Mouse (Mus musculus) telencephalon, adult 2 months (tissue): Measurements from ENCODE around the gene 2510039O18Rik.
A peak's percentile ranks its signal among the peaks of the same experiment; 100 is the strongest.

Experiments
- DNase-seq: peaks from one replicate; pipeline ENCODE4 v3.0.0-alpha.2; 2011; ENCODE audit warnings: low read depth, low spot score

The 2510039O18Rik gene

GRCm38 (mm10) chr4:147940576-147941044, at the start of gene 2510039O18Rik:
2510039O18Rik (plus strand) TSS chr4:147940895.
- DNase-seq, result peak; percentile 88

- DNase-seq, result no peak
Measured at GRCm38 (mm10) chr4:147895815-147896330, 44.8 kb upstream of the 2510039O18Rik start.

- no peak for DNase-seq
Measured at GRCm38 (mm10) chr4:147896411-147896810, 44.3 kb upstream of the 2510039O18Rik start.

- DNase-seq, result peak; percentile 59
Measured at GRCm38 (mm10) chr4:147897348-147897747, 43.3 kb upstream of the 2510039O18Rik start.

GRCm38 (mm10) chr4:147900452-147900851, 40.2 kb upstream of the 2510039O18Rik start:
- DNase-seq, result no peak

- DNase-seq, result no peak
Measured at GRCm38 (mm10) chr4:147902906-147903500, 37.7 kb upstream of the 2510039O18Rik start.

- DNase-seq, result no peak
Measured at GRCm38 (mm10) chr4:147903601-147904000, 37.1 kb upstream of the 2510039O18Rik start.

GRCm38 (mm10) chr4:147904313-147905089, 36.2 kb upstream of the 2510039O18Rik start, which contains the start of gene Mfn2:
Mfn2 (minus strand) TSS chr4:147904704.
- DNase-seq, result peak; percentile 87

GRCm38 (mm10) chr4:147905090-147905659, 35.5 kb upstream of the 2510039O18Rik start:
- no peak for DNase-seq

GRCm38 (mm10) chr4:147906230-147906629, 34.5 kb upstream of the 2510039O18Rik start:
- DNase-seq, result no peak

- no peak for DNase-seq
Measured at GRCm38 (mm10) chr4:147909486-147909885, 31.2 kb upstream of the 2510039O18Rik start.

- DNase-seq, result no peak
Measured at GRCm38 (mm10) chr4:147918459-147919121, 22.1 kb upstream of the 2510039O18Rik start.

GRCm38 (mm10) chr4:147920973-147921372, 19.7 kb upstream of the 2510039O18Rik start:
- DNase-seq, result no peak

- no peak for DNase-seq
Measured at GRCm38 (mm10) chr4:147922341-147922740, 18.4 kb upstream of the 2510039O18Rik start.

GRCm38 (mm10) chr4:147927705-147928104, 13.0 kb upstream of the 2510039O18Rik start:
- no peak for DNase-seq

GRCm38 (mm10) chr4:147928136-147928535, 12.6 kb upstream of the 2510039O18Rik start:
- no peak for DNase-seq

GRCm38 (mm10) chr4:147928540-147928939, 12.2 kb upstream of the 2510039O18Rik start:
- no peak for DNase-seq

GRCm38 (mm10) chr4:147930946-147931345, 9.7 kb upstream of the 2510039O18Rik start:
- no peak for DNase-seq

GRCm38 (mm10) chr4:147934134-147934533, 6.6 kb upstream of the 2510039O18Rik start:
- no peak for DNase-seq

GRCm38 (mm10) chr4:147934611-147935010, 6.1 kb upstream of the 2510039O18Rik start:
- no peak for DNase-seq

- DNase-seq, result no peak
Measured at GRCm38 (mm10) chr4:147935904-147936303, 4.8 kb upstream of the 2510039O18Rik start.
